Mouse (Mus musculus) neural tube, embryonic 13.5 days (tissue): ENCODE measurements around the gene Uchl1. TPM values are rescaled to one million over a fixed set of nuclear protein-coding genes. Genes with fewer than 3 reads are reported as not detected.

ENCODE experiments used
- polyA plus RNA-seq: library from polyadenylated mRNA; unstranded; fragments of >200 nt; fragmentation: Nextera tagmentation; extraction: Ambion mirVana; gene quantifications from 2 replicates; pipeline ENCODE4 v1.2.1, GENCODE M21; 2015

Uchl1 gene
- polyA plus RNA-seq, 1 experiment from 2014 or later: 1,278 TPM

Other genes with a start within 250 kb of the Uchl1 start
- gene Apbb2, start 57.3 kb upstream of the Uchl1 start, polyA plus RNA-seq: 108 and 123 TPM in 2 replicates
- gene Limch1, start 69.7 kb downstream of the Uchl1 start, polyA plus RNA-seq: 52.8 and 62.9 TPM in 2 replicates